Mouse (Mus musculus): ENCODE measurements around the gene Tspan11.

Tspan11 gene

DNA sequence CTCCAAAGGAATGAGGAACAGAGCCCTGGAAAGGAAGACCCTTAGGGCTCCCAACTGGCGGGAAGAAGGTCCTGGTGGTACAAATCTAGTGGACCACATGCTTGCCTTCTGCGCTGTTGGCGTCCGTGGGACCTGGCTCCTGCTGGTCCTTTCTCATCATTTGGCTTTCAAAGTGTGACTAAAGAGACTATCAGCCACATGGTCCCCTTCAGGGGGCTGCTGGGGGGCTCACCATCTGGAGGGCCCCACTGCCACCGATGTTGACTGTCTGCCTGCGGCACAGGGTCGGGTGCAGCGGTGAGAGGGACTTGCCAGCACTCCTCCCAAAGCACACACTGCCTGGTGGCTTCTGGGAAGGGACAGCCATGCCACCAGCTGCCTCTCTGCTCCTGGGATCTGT, 105.6 kb downstream of the Tspan11 start:
- no peak for DNase-seq

DNA sequence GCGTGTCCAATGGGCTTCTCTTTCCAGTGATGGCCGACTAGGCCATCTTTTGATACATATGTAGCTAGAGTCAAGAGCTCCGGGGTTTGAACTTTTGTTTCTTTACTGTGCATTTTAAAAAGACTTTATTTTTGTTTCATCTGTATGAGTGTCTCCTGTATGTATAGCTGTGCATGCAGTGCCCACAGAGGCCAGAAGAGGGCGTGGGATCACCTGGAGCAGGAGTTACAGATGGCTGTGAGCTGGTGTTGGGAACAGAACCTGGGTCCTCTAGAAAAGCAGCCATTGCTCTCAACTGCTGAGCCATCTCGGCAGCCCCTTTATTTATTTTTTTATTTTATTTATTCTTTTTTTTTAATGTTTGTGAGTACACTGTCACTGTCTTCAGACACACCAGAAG, 109.5 kb downstream of the Tspan11 start:
- no peak for DNase-seq

DNA sequence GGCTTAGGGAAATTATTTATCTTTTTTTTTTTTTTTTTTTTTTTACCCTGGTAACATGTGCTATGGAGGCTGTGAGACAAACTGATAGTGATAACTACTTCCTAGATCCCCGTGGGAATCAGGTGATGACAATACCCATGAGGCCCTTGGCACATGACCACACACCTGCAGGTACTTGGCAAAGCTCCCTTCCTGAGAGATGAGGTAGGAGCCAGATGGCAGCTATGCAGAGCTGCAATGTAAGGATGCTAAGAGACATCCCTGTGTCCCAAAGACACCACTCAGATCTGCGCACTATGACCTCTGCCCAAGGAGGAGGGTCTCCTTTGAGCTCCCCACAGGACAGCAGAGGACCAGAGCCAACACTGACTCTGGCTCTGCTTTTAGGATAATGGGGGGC, 111.7 kb downstream of the Tspan11 start:
- DNase-seq, result no peak

DNA sequence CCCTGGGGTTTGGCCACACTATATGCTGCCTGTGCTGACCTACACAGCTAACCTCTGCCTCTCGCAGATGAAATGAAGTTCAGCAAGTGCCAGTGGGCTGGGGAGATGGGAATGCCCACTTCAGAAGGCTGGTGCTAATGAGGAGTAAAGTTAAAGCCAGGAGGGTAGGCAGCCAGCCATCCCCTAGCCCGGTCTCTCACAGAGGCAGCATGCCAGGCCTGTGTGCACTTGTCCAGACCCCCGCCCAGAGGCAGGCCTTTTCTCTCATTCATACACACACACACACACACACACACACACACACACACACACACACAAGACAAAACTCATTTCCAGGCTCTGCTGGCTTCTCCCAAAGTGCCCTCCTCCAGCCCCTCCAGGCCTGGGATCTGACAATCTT, 113.4 kb downstream of the Tspan11 start:
- no peak for DNase-seq

DNA sequence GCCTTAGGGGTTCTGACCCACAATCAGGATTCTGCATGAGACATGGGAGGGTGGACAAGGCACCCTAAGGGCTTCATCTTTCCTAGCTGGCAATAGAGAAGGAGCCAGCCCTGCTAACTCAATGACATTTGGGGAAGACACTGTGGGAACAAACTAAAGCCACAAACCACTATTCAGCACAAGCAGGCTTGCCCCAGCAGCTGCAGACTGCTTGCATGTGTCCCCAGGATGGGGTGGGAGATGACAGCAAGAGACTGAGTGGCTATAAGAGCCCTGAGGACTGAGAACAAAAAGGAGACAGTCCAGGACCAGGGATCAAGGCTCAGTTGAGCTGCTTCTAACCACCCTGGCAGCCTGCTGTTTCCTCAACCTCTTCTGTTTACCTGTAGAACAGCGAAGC, 114.2 kb downstream of the Tspan11 start:
- no peak for DNase-seq

DNA sequence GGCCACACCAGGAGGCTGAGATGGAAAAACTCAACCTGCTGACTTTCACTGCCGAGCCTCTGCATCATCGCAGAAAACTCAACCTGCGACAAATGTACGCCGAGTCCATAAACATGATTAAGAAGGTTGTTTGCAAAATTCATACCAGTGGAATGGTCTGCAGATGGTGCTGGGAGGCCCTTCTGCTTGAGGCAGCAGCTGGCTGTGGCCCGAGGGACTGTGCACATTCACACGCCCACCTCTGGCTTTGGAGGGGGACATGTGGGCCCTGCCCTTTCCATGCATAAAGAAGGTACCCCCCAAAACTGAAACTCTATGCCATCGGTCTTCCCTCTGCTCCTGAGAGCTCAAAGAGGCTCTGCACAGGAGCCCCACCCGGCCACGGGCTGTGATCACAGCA, 114.7 kb downstream of the Tspan11 start:
- DNase-seq, result no peak

DNA sequence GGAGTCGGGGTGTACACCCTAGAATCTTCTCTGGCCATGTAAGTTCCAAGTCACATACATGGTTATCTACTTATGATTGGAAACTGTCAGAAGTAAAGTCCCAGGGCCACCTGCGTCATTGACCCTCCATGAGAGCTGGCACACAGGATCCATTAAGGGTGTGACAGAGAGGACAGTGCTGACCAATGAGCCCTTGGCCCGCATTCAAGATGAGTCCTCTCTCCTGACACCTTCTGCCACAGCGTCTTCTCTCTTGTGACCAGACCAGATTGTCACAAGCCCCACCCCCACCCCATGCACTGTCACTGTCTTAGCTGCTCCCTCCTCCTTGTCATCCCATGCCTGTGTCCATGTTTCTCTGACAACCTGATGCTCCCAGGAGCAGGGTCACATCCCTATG, 115.3 kb downstream of the Tspan11 start:
- DNase-seq, result no peak

DNA sequence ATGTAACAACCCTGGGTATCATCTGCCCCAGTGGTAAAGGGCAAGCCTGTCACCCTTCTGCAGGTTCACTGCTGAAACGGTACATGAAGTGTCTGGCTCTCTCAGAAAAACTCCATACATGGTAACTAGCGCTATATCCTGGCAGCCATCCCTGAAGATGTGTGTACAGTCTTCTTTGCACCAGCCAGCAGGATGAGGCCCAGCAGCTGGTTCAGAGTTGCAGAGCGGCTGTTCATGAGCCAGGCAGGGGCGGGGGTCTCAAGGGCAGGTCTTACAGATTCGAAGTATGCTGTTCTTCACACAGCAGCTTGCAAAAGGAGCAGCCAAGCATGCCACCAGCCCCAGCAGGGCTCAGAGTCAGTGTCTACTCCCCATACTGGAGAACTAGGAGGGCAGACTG, 116.2 kb downstream of the Tspan11 start:
- no peak for DNase-seq
